In genomic region chr2:120106397-120106973, GRCm38 (mm10) we compare ENCODE assay signal across 21 mouse cellular contexts. TPM values are rescaled to one million over a fixed set of nuclear protein-coding genes. Genes with fewer than 3 reads are reported as not detected.
DNase-seq lines count a peak whose midpoint lies in the region; ATAC-seq and TF ChIP-seq lines count a peak whose summit lies in the region.
"Had no signal": no experiment of that assay in that cellular context is flagged by ENCODE, and none has a peak within 500 bp of the region (broad histone marks: within the 10 kb centered on the region; RNA-seq: fewer than 3 reads in every experiment).

No protein-coding gene starts in this region.

- H3K9ac ChIP-seq in heart, embryonic 13.5 days = peak overlapping the region; percentile 50
- no peak overlapping the region for H3K9ac ChIP-seq in lung, embryonic 16.5 days (ENCODE audit: low read length)
- H3K9ac ChIP-seq in heart, postnatal 0 days (replicated peaks; ENCODE audit: low read depth, low read length) = no peak overlapping the region
- no peak overlapping the region for H3K9ac ChIP-seq in stomach, embryonic 16.5 days (ENCODE audit: low read length)
- H3K9ac ChIP-seq: forebrain, embryonic 13.5 days; liver, embryonic 15.5 days; stomach, embryonic 15.5 days had no signal

- H3K4me1 ChIP-seq in heart, embryonic 13.5 days = peaks cover 72% of the 10 kb centered on the region
- H3K4me1 ChIP-seq in lung, embryonic 16.5 days (replicated peaks; ENCODE audit: control insufficient read depth, insufficient read depth, low read length) = peaks cover 23% of the 10 kb centered on the region
- peaks cover 77% of the 10 kb centered on the region for H3K4me1 ChIP-seq in heart, postnatal 0 days (ENCODE audit: control insufficient read depth, insufficient read depth)
- peaks cover 24% of the 10 kb centered on the region for H3K4me1 ChIP-seq in stomach, embryonic 16.5 days (ENCODE audit: control insufficient read depth, insufficient read depth, low read length)
- H3K4me1 ChIP-seq: forebrain, embryonic 13.5 days; midbrain, embryonic 10.5 days had no signal

- H3K27me3 ChIP-seq in heart, embryonic 13.5 days (replicated peaks) = no peaks in the 10 kb centered on the region
- H3K27me3 ChIP-seq in lung, embryonic 16.5 days (ENCODE audit: control insufficient read depth, insufficient read depth, low read depth, low read length) = no peaks in the 10 kb centered on the region
- no peaks in the 10 kb centered on the region for H3K27me3 ChIP-seq in heart, postnatal 0 days (ENCODE audit: control insufficient read depth, insufficient read depth, low read length)
- no peaks in the 10 kb centered on the region for H3K27me3 ChIP-seq in stomach, embryonic 16.5 days (ENCODE audit: control insufficient read depth, insufficient read depth, low read length)
- H3K27me3 ChIP-seq: forebrain, embryonic 13.5 days; liver, embryonic 15.5 days; Patski; stomach, embryonic 15.5 days had no signal

- peak overlapping the region; percentile 17; the same call in 1 of the 2 replicates for H3K4me2 ChIP-seq in heart, embryonic 13.5 days
- no peak overlapping the region for H3K4me2 ChIP-seq in lung, embryonic 16.5 days (ENCODE audit: low read depth, low read length)
- H3K4me2 ChIP-seq in heart, postnatal 0 days (ENCODE audit: low read depth, low read length) = no peak overlapping the region
- H3K4me2 ChIP-seq in stomach, embryonic 16.5 days (ENCODE audit: low read depth, low read length) = no peak overlapping the region
- H3K4me2 ChIP-seq: forebrain, embryonic 13.5 days; liver, embryonic 15.5 days; stomach, embryonic 15.5 days had no signal

- intact Hi-C loops in heart, postnatal 36 days (cut with DNase I) = no loop called here

- peak; percentile 73; the same call in 1 of the 2 replicates for TF ChIP-seq EP300 in heart, postnatal 0 days (IDR thresholded peaks at IDR 0.05; ENCODE audit: low read depth)

- no peak for ATAC-seq in heart, embryonic 13.5 days (ENCODE audit: extremely low read depth, insufficient number of reproducible peaks, low FRiP score, low TSS enrichment)
- no peak for ATAC-seq in lung, embryonic 16.5 days (ENCODE audit: low read depth)
- peak; percentile 56; the same call in 1 of the 2 replicates for ATAC-seq in heart, postnatal 0 days (ENCODE audit: insufficient read depth, low read depth)
- no peak for ATAC-seq in stomach, embryonic 16.5 days (ENCODE audit: insufficient read depth, low FRiP score)
- ATAC-seq: forebrain, embryonic 13.5 days; hindbrain, postnatal 0 days; Patski had no signal

- 40% methylated on average over 8 of the region's 8 CpGs for WGBS in heart, embryonic 13.5 days
- WGBS in lung, embryonic 16.5 days = 66% methylated on average over 8 of the region's 8 CpGs
- 27% methylated on average over 8 of the region's 8 CpGs for WGBS in heart, postnatal 0 days
- WGBS in stomach, embryonic 16.5 days = 76% methylated on average over 8 of the region's 8 CpGs

- H3K9me3 ChIP-seq in heart, embryonic 13.5 days = no peaks in the 10 kb centered on the region
- H3K9me3 ChIP-seq in lung, embryonic 16.5 days (ENCODE audit: control insufficient read depth, low read length) = no peaks in the 10 kb centered on the region
- H3K9me3 ChIP-seq in heart, postnatal 0 days (replicated peaks; ENCODE audit: control insufficient read depth, low read length) = no peaks in the 10 kb centered on the region
- H3K9me3 ChIP-seq in stomach, embryonic 16.5 days (replicated peaks; ENCODE audit: control insufficient read depth, low read length) = no peaks in the 10 kb centered on the region
- H3K9me3 ChIP-seq: forebrain, embryonic 13.5 days; hindbrain, embryonic 10.5 days; liver, embryonic 15.5 days; midbrain, embryonic 10.5 days; stomach, embryonic 15.5 days had no signal

- TF ChIP-seq CTCF in heart, postnatal 0 days (IDR thresholded peaks at IDR 0.05; ENCODE audit: low read depth) = no peak

- H3K27ac ChIP-seq in heart, embryonic 13.5 days (replicated peaks) = peak overlapping the region; percentile 84
- peak overlapping the region; percentile 55 for H3K27ac ChIP-seq in lung, embryonic 16.5 days (ENCODE audit: low read length)
- peak overlapping the region; percentile 94 for H3K27ac ChIP-seq in heart, postnatal 0 days (ENCODE audit: low read depth)
- H3K27ac ChIP-seq in stomach, embryonic 16.5 days (ENCODE audit: low read length) = 0 out of 2 replicates have a peak overlapping the region, but pooled peaks have one; percentile 67
- H3K27ac ChIP-seq: forebrain, embryonic 13.5 days; hindbrain, embryonic 10.5 days; hindbrain, postnatal 0 days; liver, embryonic 15.5 days; midbrain, embryonic 10.5 days; stomach, embryonic 15.5 days had no signal

- DNase-seq in heart, postnatal 36 days = no peak
- DNase-seq in lung, postnatal 36 days = no peak
- DNase-seq in heart, postnatal 0 days (ENCODE audit: low spot score) = no peak
- no peak for DNase-seq in testis, postnatal 14 days (ENCODE audit: low spot score)
- DNase-seq: adrenal gland, postnatal 10 days; cerebellum, adult 9-10 months; gastrocnemius, postnatal 10 days; kidney, adult 8-10 months; kidney, postnatal 25 days; lung, postnatal 4 days; right cerebral cortex, postnatal 4 days had no signal

- peaks cover 23% of the 10 kb centered on the region for H3K36me3 ChIP-seq in heart, embryonic 13.5 days
- no peaks in the 10 kb centered on the region for H3K36me3 ChIP-seq in lung, embryonic 16.5 days (ENCODE audit: control insufficient read depth, insufficient read depth, low read length)
- peaks cover 29% of the 10 kb centered on the region for H3K36me3 ChIP-seq in heart, postnatal 0 days (replicated peaks; ENCODE audit: control insufficient read depth, insufficient read depth, low read length)
- H3K36me3 ChIP-seq in stomach, embryonic 16.5 days (ENCODE audit: control insufficient read depth, insufficient read depth, low read length) = no peaks in the 10 kb centered on the region
- H3K36me3 ChIP-seq: stomach, embryonic 15.5 days had no signal

- H3K4me3 ChIP-seq in heart, embryonic 13.5 days = no peak overlapping the region
- no peak overlapping the region for H3K4me3 ChIP-seq in lung, embryonic 16.5 days (ENCODE audit: low read length)
- no peak overlapping the region for H3K4me3 ChIP-seq in heart, postnatal 0 days (ENCODE audit: low read depth, low read length)
- H3K4me3 ChIP-seq in stomach, embryonic 16.5 days (replicated peaks; ENCODE audit: low read length) = no peak overlapping the region
- H3K4me3 ChIP-seq: forebrain, embryonic 13.5 days; hindbrain, embryonic 10.5 days; liver, embryonic 15.5 days; midbrain, embryonic 10.5 days; stomach, embryonic 15.5 days had no signal

RNA-seq across cellular contexts. Expression of gene Ehd4, which starts 47.9 kb away (rescaled TPM):
- polyA plus RNA-seq in heart, embryonic 13.5 days (2015; fragmentation: Nextera tagmentation; extraction: Ambion mirVana) = 164 and 183 TPM in 2 replicates
- 100 to 1,000 TPM; 372 to 460 TPM for total RNA-seq in heart, postnatal 36 days (2021)
- polyA plus RNA-seq in lung, embryonic 16.5 days (2015; fragmentation: Nextera tagmentation; extraction: Ambion mirVana) = 92.8 and 94.7 TPM in 2 replicates
- total RNA-seq in heart, postnatal 0 days (2014; rRNA removed; ENCODE audit: low replicate concordance) = 231 and 250 TPM in 2 replicates
- polyA plus RNA-seq in heart, postnatal 0 days (2015; fragmentation: Nextera tagmentation; extraction: Ambion mirVana) = 438 and 547 TPM in 2 replicates
- 46.5 and 55.0 TPM in 2 replicates for polyA plus RNA-seq in stomach, embryonic 16.5 days (2015; fragmentation: Nextera tagmentation; extraction: Ambion mirVana)
